Mouse (Mus musculus) layer of hippocampus, adult 18-20 months (tissue): ENCODE measurements around the gene Dimt1. TPM values are rescaled to one million over a fixed set of nuclear protein-coding genes. Genes with fewer than 3 reads are reported as not detected.
"Not testable (repeated sequence)": the region's sequence is repeated elsewhere in the genome, so short reads cannot be mapped to it uniquely, and the experiment has no call there.

Experiments
- DNase-seq, 2 experiments: peaks; one replicate each; pipeline ENCODE4 v3.0.0; 2022; ENCODE audit warnings: low spot score in 2 of 2
- long read RNA-seq: library from polyadenylated mRNA; stranded (forward); transcript quantifications from one replicate; pipeline ENCODE4 v2.0.0, GENCODE M21; 2021
- total RNA-seq, 2 experiments: library from RNA; stranded (reverse); gene quantifications; 2 replicates each; pipeline ENCODE4 v1.2.3; 2021

The Dimt1 gene
- 10 to 100 TPM; 20.9 to 21.6 TPM for total RNA-seq
- long read RNA-seq, transcript Dimt1-201 (12 exons, 2,051 nt): minor isoform, 6 of 24 reads
- long read RNA-seq, transcript Dimt1-203 (10 exons, 3,338 nt): major isoform, 8 of 24 reads
- long read RNA-seq, partial matches to known transcripts: 1 of 24 reads
- long read RNA-seq, other reads (novel, unspliced or antisense): 9 of 24 reads

- peak; percentile 96 to 97 for DNase-seq
Measured at GRCm38 (mm10) chr13:106946594-106947540, at the start of gene Dimt1. TSS of gene Dimt1 (plus strand) at chr13:106947127.

GRCm38 (mm10) chr13:106904637-106905036, 42.3 kb upstream of the Dimt1 start:
- no peak for DNase-seq

- DNase-seq: not testable (repeated sequence)
Measured at GRCm38 (mm10) chr13:106905154-106905553, 41.8 kb upstream of the Dimt1 start.

- DNase-seq: no peak
Measured at GRCm38 (mm10) chr13:106907273-106907672, 39.7 kb upstream of the Dimt1 start.

- DNase-seq: no peak
Measured at GRCm38 (mm10) chr13:106910096-106910495, 36.8 kb upstream of the Dimt1 start.

GRCm38 (mm10) chr13:106913125-106913736, 33.7 kb upstream of the Dimt1 start:
- no peak for DNase-seq

GRCm38 (mm10) chr13:106918322-106919050, 28.4 kb upstream of the Dimt1 start:
- DNase-seq: peak in 1 of 2 experiments; percentile 65

GRCm38 (mm10) chr13:106925921-106926320, 21.0 kb upstream of the Dimt1 start:
- not testable (repeated sequence) for DNase-seq

GRCm38 (mm10) chr13:106928296-106928695, 18.6 kb upstream of the Dimt1 start:
- no peak for DNase-seq

GRCm38 (mm10) chr13:106929201-106929600, 17.7 kb upstream of the Dimt1 start:
- DNase-seq: no peak

- DNase-seq: no peak
Measured at GRCm38 (mm10) chr13:106935871-106936255, 11.1 kb upstream of the Dimt1 start.

- peak; percentile 89 to 95 for DNase-seq
Measured at GRCm38 (mm10) chr13:106936256-106937137, 10.4 kb upstream of the Dimt1 start, which contains the start of gene Ipo11. TSS of gene Ipo11 (minus strand) at chr13:106936958.

GRCm38 (mm10) chr13:106937138-106937472, 9.8 kb upstream of the Dimt1 start:
- no peak for DNase-seq

GRCm38 (mm10) chr13:106941211-106941976, 5.5 kb upstream of the Dimt1 start:
- DNase-seq: no peak

- no peak for DNase-seq
Measured at GRCm38 (mm10) chr13:106942721-106943120, 4.2 kb upstream of the Dimt1 start.

- no peak for DNase-seq
Measured at GRCm38 (mm10) chr13:106945518-106945917, 1.4 kb upstream of the Dimt1 start.

- DNase-seq: no peak
Measured at GRCm38 (mm10) chr13:106947583-106947982, 656 bp downstream of the Dimt1 start.

- DNase-seq: no peak
Measured at GRCm38 (mm10) chr13:106954880-106955279, 8.0 kb downstream of the Dimt1 start.

- no peak for DNase-seq
Measured at GRCm38 (mm10) chr13:106957554-106957953, 10.6 kb downstream of the Dimt1 start.

GRCm38 (mm10) chr13:106958286-106958685, 11.4 kb downstream of the Dimt1 start:
- no peak for DNase-seq
